ENCODE assay signal across 41 mouse cellular contexts in the genomic region with DNA sequence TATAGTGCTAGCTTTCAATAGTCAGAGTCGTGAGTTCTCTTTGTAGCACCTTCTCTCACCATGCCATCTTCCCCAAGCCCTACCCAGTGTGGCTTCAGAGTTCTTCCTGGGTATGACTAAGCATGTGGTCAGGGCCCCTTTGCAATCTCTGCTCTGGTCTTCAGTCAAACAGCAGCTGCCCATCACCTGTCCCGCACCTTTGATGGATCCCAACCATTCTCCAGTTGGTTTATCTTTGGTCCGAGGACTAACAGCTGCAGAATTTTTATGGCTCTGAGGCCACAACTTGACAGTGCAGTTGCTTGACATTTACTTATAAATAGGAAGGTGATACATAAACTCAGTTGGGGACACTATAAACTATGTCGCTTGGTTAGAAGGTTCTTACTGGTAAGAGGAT. TPM values are rescaled to one million over a fixed set of nuclear protein-coding genes. Genes with fewer than 3 reads are reported as not detected.
"Had no signal": no experiment of that assay in that cellular context is flagged by ENCODE, and none has a peak within 500 bp of the region (broad histone marks: within the 10 kb centered on the region; RNA-seq: fewer than 3 reads in every experiment).

No protein-coding gene starts in this region.

- H3K9me3 ChIP-seq: heart, embryonic 13.5 days; heart, embryonic 15.5 days; hindbrain, embryonic 13.5 days; hindbrain, embryonic 15.5 days; kidney, embryonic 15.5 days; limb, embryonic 12.5 days; limb, embryonic 15.5 days; liver, embryonic 12.5 days had no signal

- H3K36me3 ChIP-seq: heart, embryonic 13.5 days; heart, embryonic 15.5 days; hindbrain, embryonic 13.5 days; hindbrain, embryonic 15.5 days; kidney, embryonic 15.5 days; limb, embryonic 12.5 days; limb, embryonic 15.5 days; liver, embryonic 12.5 days had no signal

- H3K4me2 ChIP-seq: heart, embryonic 11.5 days; heart, embryonic 13.5 days; heart, embryonic 15.5 days; hindbrain, embryonic 13.5 days; hindbrain, embryonic 15.5 days; kidney, embryonic 15.5 days; limb, embryonic 12.5 days; limb, embryonic 15.5 days; liver, embryonic 12.5 days had no signal

- H3K4me3 ChIP-seq: heart, embryonic 13.5 days; heart, embryonic 15.5 days; hindbrain, embryonic 13.5 days; hindbrain, embryonic 15.5 days; kidney, embryonic 15.5 days; limb, embryonic 12.5 days; limb, embryonic 15.5 days; liver, embryonic 12.5 days had no signal

- H3K27me3 ChIP-seq: heart, embryonic 13.5 days; heart, embryonic 15.5 days; hindbrain, embryonic 13.5 days; hindbrain, embryonic 15.5 days; kidney, embryonic 15.5 days; limb, embryonic 12.5 days; limb, embryonic 15.5 days; liver, embryonic 12.5 days had no signal

- H3K27ac ChIP-seq: heart, embryonic 13.5 days; heart, embryonic 15.5 days; hindbrain, embryonic 13.5 days; hindbrain, embryonic 15.5 days; hindbrain, postnatal 0 days; kidney, embryonic 15.5 days; kidney, postnatal 0 days; limb, embryonic 12.5 days; limb, embryonic 15.5 days; liver, embryonic 12.5 days; liver, embryonic 14.5 days had no signal

- ATAC-seq: hindbrain, postnatal 0 days; intestine, embryonic 16.5 days; liver, embryonic 12.5 days had no signal

- H3K4me1 ChIP-seq: heart, embryonic 13.5 days; heart, embryonic 15.5 days; hindbrain, embryonic 13.5 days; hindbrain, embryonic 15.5 days; kidney, embryonic 15.5 days; limb, embryonic 12.5 days; liver, embryonic 12.5 days had no signal

- DNase-seq: gastrocnemius, postnatal 14 days; gastrocnemius, postnatal 36 days; heart, postnatal 14 days; heart, postnatal 36 days; kidney, adult 11 months; kidney, adult 2 months; kidney, adult 9 months; kidney, postnatal 14 days; kidney, postnatal 36 days; layer of hippocampus, adult 9-11 months; layer of hippocampus, postnatal 36 days; left cerebral cortex, postnatal 4 days had no signal

- H3K9ac ChIP-seq: heart, embryonic 13.5 days; heart, embryonic 15.5 days; hindbrain, embryonic 13.5 days; hindbrain, embryonic 15.5 days; kidney, embryonic 15.5 days; limb, embryonic 12.5 days; limb, embryonic 15.5 days; liver, embryonic 12.5 days; liver, embryonic 14.5 days had no signal

RNA-seq across cellular contexts. Expression of a gene that starts 9.8 kb away (rescaled TPM):
- total RNA-seq: gastrocnemius, adult 18-20 months; gastrocnemius, adult 8-10 months; gastrocnemius, postnatal 14 days; gastrocnemius, postnatal 36 days; heart, adult 8-10 months; heart, postnatal 14 days; heart, postnatal 36 days; hematopoietic stem cell, adult 5-6 weeks; hindbrain, postnatal 0 days; layer of hippocampus, adult 18-20 months; layer of hippocampus, adult 8-10 months; layer of hippocampus, postnatal 14 days; layer of hippocampus, postnatal 36 days; left cerebral cortex, adult 18-20 months; left cerebral cortex, adult 8-10 months; left cerebral cortex, postnatal 10 days; left cerebral cortex, postnatal 25 days; left cerebral cortex, postnatal 4 days; liver, adult 2 months had no signal
- polyA plus RNA-seq: heart, embryonic 11.5 days; heart, embryonic 13.5 days; heart, postnatal 0 days; hindbrain, embryonic 11.5 days; hindbrain, embryonic 13.5 days; intestine, embryonic 14.5 days; intestine, embryonic 16.5 days; kidney, adult 2 months; kidney, embryonic 15.5 days; kidney, postnatal 0 days; large intestine, adult 2 months; limb, embryonic 12.5 days; liver, adult 2 months; liver, embryonic 12.5 days; liver, embryonic 14.5 days had no signal

RNA-seq across cellular contexts. Expression of a gene that starts 50.5 kb away (rescaled TPM):
- total RNA-seq: hematopoietic stem cell, adult 5-6 weeks had no signal
- polyA plus RNA-seq: liver, adult 2 months had no signal

RNA-seq across cellular contexts. Expression of a gene that starts 54.5 kb away (rescaled TPM):
- total RNA-seq: gastrocnemius, adult 18-20 months; gastrocnemius, adult 8-10 months; gastrocnemius, postnatal 14 days; heart, postnatal 36 days; hematopoietic stem cell, adult 5-6 weeks; hindbrain, postnatal 0 days; layer of hippocampus, postnatal 14 days had no signal
- polyA plus RNA-seq: heart, embryonic 11.5 days; heart, embryonic 15.5 days; heart, postnatal 0 days; hindbrain, postnatal 0 days; intestine, embryonic 14.5 days; intestine, embryonic 16.5 days; large intestine, adult 2 months; liver, adult 2 months; liver, embryonic 12.5 days; liver, embryonic 14.5 days had no signal
